Mouse (Mus musculus) CH12.LX (cell line): Measurements from ENCODE around the gene Igdcc4. TPM values are rescaled to one million over a fixed set of nuclear protein-coding genes. Genes with fewer than 3 reads are reported as not detected.

Experiments
- DNase-seq: peaks from one replicate; pipeline ENCODE4 v3.0.0-alpha.2; 2013; ENCODE audit errors: extremely low read depth
- H3K27ac ChIP-seq: 2 replicates; pipeline ENCODE4 v1.5.1; 2012; ENCODE audit warnings: low read depth, mild to moderate bottlenecking, control low read depth, moderate library complexity; ENCODE audit not compliant: insufficient read depth
- H3K27me3 ChIP-seq: replicated peaks from 2 replicates; pipeline ENCODE3; 2012; ENCODE audit warnings: inconsistent platforms
- H3K36me3 ChIP-seq, 2 experiments: replicated peaks in 1 of 2; 2 replicates each; pipeline versions ENCODE3 to v1.6.1; 2012; ENCODE audit warnings: inconsistent platforms in 1 of 2, low read length in 1 of 2, mild to moderate bottlenecking in 1 of 2, mixed read lengths in 1 of 2, moderate library complexity in 1 of 2; ENCODE audit not compliant: control insufficient read depth in 1 of 2, insufficient read depth in 1 of 2
- H3K4me1 ChIP-seq, 2 experiments: 2 replicates each; pipeline ENCODE4 v1.6.1; 2012; ENCODE audit warnings: inconsistent platforms in 1 of 2, moderate library complexity in 1 of 2; ENCODE audit not compliant: insufficient read depth in 2 of 2, control insufficient read depth in 1 of 2
- H3K4me2 ChIP-seq: 2 replicates; pipeline ENCODE4 v1.6.1; 2012; ENCODE audit warnings: low read depth, mild to moderate bottlenecking, control low read depth; ENCODE audit not compliant: poor library complexity, insufficient read depth, severe bottlenecking
- H3K4me3 ChIP-seq, 3 experiments: fragments of 150-350 bp in 1 of 3; sonication (generic) in 1 of 3; replicated peaks in 1 of 3; 2 replicates each; pipeline versions ENCODE3 to v1.5.1; 2011 to 2012; ENCODE audit warnings: low read depth in 2 of 3, low read length in 2 of 3, mild to moderate bottlenecking in 2 of 3, moderate library complexity in 2 of 3, control low read depth in 1 of 3, improper control_type of control experiment in 1 of 3, inconsistent platforms in 1 of 3, mixed read lengths in 1 of 3; ENCODE audit not compliant: poor library complexity in 1 of 3
- H3K79me2 ChIP-seq: replicated peaks from 2 replicates; pipeline ENCODE4 v1.6.1; 2012; ENCODE audit warnings: mild to moderate bottlenecking, moderate library complexity; ENCODE audit not compliant: control insufficient read depth, poor library complexity, insufficient read depth, severe bottlenecking; ENCODE audit errors: extremely low read depth
- H3K9ac ChIP-seq: 2 replicates; pipeline ENCODE4 v1.6.1; 2012; ENCODE audit warnings: low read depth, mild to moderate bottlenecking, control low read depth, moderate library complexity; ENCODE audit not compliant: insufficient read depth
- H3K9me3 ChIP-seq: replicated peaks from 2 replicates; pipeline ENCODE3; 2012; ENCODE audit warnings: low read length, inconsistent platforms, mixed read lengths
- BHLHE40 ChIP-seq: IDR thresholded peaks from 2 replicates; pipeline ENCODE4 v1.6.1; 2011; ENCODE audit warnings: mild to moderate bottlenecking, low read depth, low read length, improper control_type of control experiment
- CHD1 ChIP-seq: IDR thresholded peaks from 2 replicates; pipeline ENCODE4 v1.6.1; 2012; ENCODE audit warnings: low read depth, low read length, improper control_type of control experiment, inconsistent platforms
- CTCF ChIP-seq, 2 experiments: IDR thresholded peaks in 1 of 2; conservative IDR thresholded peaks in 1 of 2; 2 replicates each; pipeline ENCODE4 v1.5.1; 2011 to 2012; ENCODE audit warnings: low read depth in 2 of 2, low read length in 2 of 2, improper control_type of control experiment in 1 of 2, inconsistent platforms in 1 of 2, mild to moderate bottlenecking in 1 of 2, moderate library complexity in 1 of 2
- E2F4 ChIP-seq: IDR thresholded peaks from 2 replicates; pipeline ENCODE4 v1.6.1; 2011; ENCODE audit warnings: low read depth, low read length, improper control_type of control experiment; ENCODE audit not compliant: insufficient replicate concordance
- ETS1 ChIP-seq: conservative IDR thresholded peaks from 2 replicates; pipeline ENCODE4 v1.6.1; 2012; ENCODE audit warnings: low read depth, mild to moderate bottlenecking, inconsistent platforms, low read length, improper control_type of control experiment, moderate library complexity
- GABPA ChIP-seq: IDR thresholded peaks from 2 replicates; pipeline ENCODE4 v1.6.1; 2012; ENCODE audit warnings: low read depth, low read length, improper control_type of control experiment, inconsistent platforms; ENCODE audit not compliant: insufficient replicate concordance
- HCFC1 ChIP-seq: IDR thresholded peaks from 2 replicates; pipeline ENCODE4 v1.6.1; 2012; ENCODE audit warnings: low read depth, mild to moderate bottlenecking, inconsistent platforms, low read length, improper control_type of control experiment
- KAT2A ChIP-seq: IDR thresholded peaks from 2 replicates; pipeline ENCODE4 v1.6.1; 2012; ENCODE audit warnings: low read length, improper control_type of control experiment, inconsistent platforms; ENCODE audit not compliant: insufficient replicate concordance
- MAFK ChIP-seq: IDR thresholded peaks from 2 replicates; pipeline ENCODE4 v1.6.1; 2011; ENCODE audit warnings: low read length, improper control_type of control experiment; ENCODE audit not compliant: insufficient replicate concordance
- MAX ChIP-seq: IDR thresholded peaks from 2 replicates; pipeline ENCODE4 v1.6.1; 2011; ENCODE audit warnings: low read length, improper control_type of control experiment
- MEF2A ChIP-seq: IDR thresholded peaks from 2 replicates; pipeline ENCODE4 v1.6.1; 2014; ENCODE audit warnings: low read depth, mild to moderate bottlenecking, inconsistent platforms, low read length, improper control_type of control experiment, borderline replicate concordance
- PAX5 ChIP-seq: IDR thresholded peaks from 2 replicates; pipeline ENCODE4 v1.6.1; 2012; ENCODE audit warnings: low read length, inconsistent platforms, mixed read lengths
- POLR2A ChIP-seq: IDR thresholded peaks from 2 replicates; pipeline ENCODE4 v1.6.1; 2011; ENCODE audit warnings: low read depth, mild to moderate bottlenecking, improper control_type of control experiment, low read length
- RCOR1 ChIP-seq: conservative IDR thresholded peaks from 2 replicates; pipeline ENCODE4 v1.6.1; 2012; ENCODE audit warnings: low read depth, mild to moderate bottlenecking, inconsistent platforms, low read length, improper control_type of control experiment
- SMC3 ChIP-seq: IDR thresholded peaks from 2 replicates; pipeline ENCODE4 v1.6.1; 2011; ENCODE audit warnings: low read depth, low read length, improper control_type of control experiment
- TBP ChIP-seq: conservative IDR thresholded peaks from 2 replicates; pipeline ENCODE4 v1.6.1; 2011; ENCODE audit warnings: low read depth, low read length, improper control_type of control experiment
- UBTF ChIP-seq: IDR thresholded peaks from 2 replicates; pipeline ENCODE4 v1.6.1; 2012; ENCODE audit warnings: low read depth, mild to moderate bottlenecking, inconsistent platforms, low read length, improper control_type of control experiment, moderate library complexity
- USF1 ChIP-seq: IDR thresholded peaks from 2 replicates; pipeline ENCODE4 v1.6.1; 2014; ENCODE audit warnings: low read depth, mild to moderate bottlenecking, inconsistent platforms, low read length, improper control_type of control experiment
- USF2 ChIP-seq: conservative IDR thresholded peaks from 2 replicates; pipeline ENCODE4 v1.6.1; 2011; ENCODE audit warnings: low read depth, low read length, improper control_type of control experiment
- ZC3H11A ChIP-seq: IDR thresholded peaks from 2 replicates; pipeline ENCODE4 v1.6.1; 2012; ENCODE audit warnings: low read depth, mild to moderate bottlenecking, inconsistent platforms, low read length, improper control_type of control experiment
- ZKSCAN1 ChIP-seq: IDR thresholded peaks from 2 replicates; pipeline ENCODE4 v1.6.1; 2012; ENCODE audit warnings: low read depth, inconsistent platforms, low read length, improper control_type of control experiment, borderline replicate concordance
- ZMIZ1 ChIP-seq: IDR thresholded peaks from 2 replicates; pipeline ENCODE4 v1.6.1; 2012; ENCODE audit warnings: low read depth, mild to moderate bottlenecking, inconsistent platforms, low read length, improper control_type of control experiment
- dilution Hi-C: fragments of 300-500 bp; cut with MboI; formaldehyde crosslinking; loops from 2 replicates; pipeline ENCODE4 v1.14.3; 2020; ENCODE audit warnings: low sequenced_read_pairs; ENCODE audit not compliant: extremely low pct_unique_long_range_greater_than_20kb, extremely low pct_ligation_motif_present
- in situ Hi-C: fragments of 300-500 bp; cut with MboI; formaldehyde crosslinking; loops from 3 replicates; pipeline ENCODE4 v1.14.3; 2019; ENCODE audit warnings: low sequenced_read_pairs, low pct_ligation_motif_present, low pct_unique_long_range_greater_than_20kb, mixed read lengths
- polyA plus RNA-seq: library from polyadenylated mRNA; unstranded; fragments of >175 nt; gene quantifications from 2 replicates; pipeline ENCODE4 v1.2.1, GENCODE M21; 2012; ENCODE audit warnings: low read depth; ENCODE audit not compliant: insufficient read length
- total RNA-seq, 2 experiments: library from RNA; depleted of rRNA; stranded (reverse); fragments of 300-350 nt in 1 of 2; fragments of >200 nt in 1 of 2; gene quantifications; 2 replicates each; pipeline ENCODE4 v1.2.3; 2012 to 2014

The Igdcc4 gene
- total and polyA plus RNA-seq, 3 experiments: 0.13 to 0.23 TPM; not detected in 1

DNA sequence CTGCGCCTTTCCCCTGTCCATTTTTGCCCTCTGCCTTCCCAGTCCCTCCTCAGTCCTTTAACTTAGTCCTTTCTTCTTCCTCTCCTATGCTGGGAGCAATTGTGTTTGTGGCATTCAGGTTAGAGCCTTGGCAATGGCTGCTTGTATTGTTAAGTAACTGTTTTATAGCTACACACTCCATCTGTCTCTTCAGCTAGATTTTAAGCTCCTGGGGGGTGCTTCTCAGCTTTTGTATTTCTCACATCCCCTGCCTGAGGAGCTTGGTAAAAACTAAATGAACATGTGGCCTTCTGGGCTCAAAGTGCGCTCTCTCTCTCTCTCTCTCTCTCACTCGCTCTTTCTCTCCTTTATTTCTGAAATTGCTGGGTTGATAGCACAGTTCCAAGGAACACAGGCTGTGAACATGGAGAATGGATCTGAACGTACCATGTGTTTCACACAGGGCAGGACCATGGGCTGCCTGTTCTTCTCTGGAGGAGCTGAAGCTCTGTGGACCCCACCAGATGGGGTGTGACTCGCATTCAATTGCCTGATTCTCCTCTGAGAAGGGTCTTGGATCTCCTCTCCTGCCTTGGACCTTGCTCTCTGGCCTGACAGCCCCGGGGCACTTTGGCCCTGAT, 51.5 kb downstream of the Igdcc4 start:
- Histone ChIP-seq H3K27ac (no peak overlapping the region), H3K4me3 (no peak overlapping the region), H3K9me3 (no peaks in the 10 kb centered on the region), H3K36me3 (no peaks in the 10 kb centered on the region), H3K9ac (no peak overlapping the region), H3K4me1 (peaks cover 4 to 29% of the 10 kb centered on the region in 2 experiments), H3K79me2 (no peaks in the 10 kb centered on the region), H3K4me2 (no peak overlapping the region), H3K27me3 (peaks cover 59% of the 10 kb centered on the region)
- DNase-seq: no peak
- dilution Hi-C loops (no loop called here), in situ Hi-C loops (no loop called here)
- TF ChIP-seq ETS1 (no peak), MAFK (no peak), ZKSCAN1 (no peak), GABPA (no peak), USF1 (no peak), SMC3 (no peak), RCOR1 (no peak), HCFC1 (no peak), TBP (no peak), MEF2A (no peak), CTCF (conservative IDR thresholded peaks at IDR 0.05 in 1 of 2, IDR thresholded peaks at IDR 0.05 in 1 of 2; ENCODE audit: low read depth in 2 of 2, low read length in 2 of 2) (no peak), POLR2A (no peak), ZMIZ1 (no peak), BHLHE40 (no peak), MAX (no peak), KAT2A (no peak)

DNA sequence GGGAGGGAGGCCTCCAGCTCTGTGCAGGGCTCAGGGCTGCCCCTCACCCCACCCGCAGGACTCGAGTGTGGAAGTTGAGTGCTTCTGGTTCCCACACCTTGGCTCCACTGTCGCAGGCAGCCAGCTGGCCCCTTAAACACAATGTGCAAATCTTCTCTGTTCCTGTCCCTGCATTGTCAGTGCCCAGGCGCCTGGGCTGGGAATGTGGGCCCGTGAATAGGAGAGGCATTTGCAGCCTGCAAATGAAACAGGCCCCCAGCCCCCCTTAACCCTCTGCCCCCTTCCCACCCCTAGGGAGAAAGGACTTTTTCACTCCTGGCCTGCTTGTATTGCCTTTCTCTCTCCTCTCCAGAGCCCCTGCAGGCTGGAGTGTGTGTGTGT, 52.0 kb downstream of the Igdcc4 start:
- peaks cover 4 to 24% of the 10 kb centered on the region in 2 experiments for H3K4me1 ChIP-seq
- no peaks in the 10 kb centered on the region for H3K36me3 ChIP-seq
- peaks cover 64% of the 10 kb centered on the region for H3K27me3 ChIP-seq
- no peak for DNase-seq
- TF ChIP-seq E2F4 (no peak), CHD1 (no peak), UBTF (no peak), USF2 (no peak), ZC3H11A (no peak), PAX5 (no peak)
- H3K9me3 ChIP-seq: no peaks in the 10 kb centered on the region
- no peak overlapping the region for H3K4me3 ChIP-seq
- dilution Hi-C loops (no loop called here), in situ Hi-C loops (no loop called here)
- H3K4me2 ChIP-seq: no peak overlapping the region
- no peak overlapping the region for H3K9ac ChIP-seq
- H3K79me2 ChIP-seq: no peaks in the 10 kb centered on the region
- no peak overlapping the region for H3K27ac ChIP-seq
